Mouse (Mus musculus) liver, postnatal 0 days (tissue): ENCODE measurements around the gene Clic4.

Experiments used
- CTCF ChIP-seq: sonication (generic); IDR thresholded peaks from 2 replicates; pipeline ENCODE4 v1.5.1; 2016; ENCODE audit warnings: antibody characterized with exemption, low read depth
- EP300 ChIP-seq: IDR thresholded peaks from 2 replicates; pipeline ENCODE4 v1.6.1; 2016; ENCODE audit warnings: antibody characterized with exemption, low read depth, mild to moderate bottlenecking

GRCm38 (mm10) chr4:135306533-135306932 is 33.9 kb upstream of the Clic4 start:
- TF ChIP-seq CTCF (no peak), EP300 (no peak)
